Mouse (Mus musculus) CH12.LX (cell line): Measurements from ENCODE around the gene Gstm3.

ENCODE experiments used
- CHD1 ChIP-seq: IDR thresholded peaks from 2 replicates; pipeline ENCODE4 v1.6.1; 2012; ENCODE audit warnings: low read depth, low read length, improper control_type of control experiment, inconsistent platforms
- CTCF ChIP-seq, 2 experiments: IDR thresholded peaks in 1 of 2; conservative IDR thresholded peaks in 1 of 2; 2 replicates each; pipeline ENCODE4 v1.5.1; 2011 to 2012; ENCODE audit warnings: low read depth in 2 of 2, low read length in 2 of 2, improper control_type of control experiment in 1 of 2, inconsistent platforms in 1 of 2, mild to moderate bottlenecking in 1 of 2, moderate library complexity in 1 of 2
- E2F4 ChIP-seq: IDR thresholded peaks from 2 replicates; pipeline ENCODE4 v1.6.1; 2011; ENCODE audit warnings: low read depth, low read length, improper control_type of control experiment; ENCODE audit not compliant: insufficient replicate concordance
- EP300 ChIP-seq: IDR thresholded peaks from 2 replicates; pipeline ENCODE4 v1.6.1; 2011; ENCODE audit warnings: low read length, improper control_type of control experiment
- HCFC1 ChIP-seq: IDR thresholded peaks from 2 replicates; pipeline ENCODE4 v1.6.1; 2012; ENCODE audit warnings: low read depth, mild to moderate bottlenecking, inconsistent platforms, low read length, improper control_type of control experiment
- JUND ChIP-seq: conservative IDR thresholded peaks from 2 replicates; pipeline ENCODE4 v1.6.1; 2011; ENCODE audit warnings: low read depth, low read length, improper control_type of control experiment
- MAX ChIP-seq: IDR thresholded peaks from 2 replicates; pipeline ENCODE4 v1.6.1; 2011; ENCODE audit warnings: low read length, improper control_type of control experiment
- POLR2A ChIP-seq: IDR thresholded peaks from 2 replicates; pipeline ENCODE4 v1.6.1; 2011; ENCODE audit warnings: low read depth, mild to moderate bottlenecking, improper control_type of control experiment, low read length
- SMC3 ChIP-seq: IDR thresholded peaks from 2 replicates; pipeline ENCODE4 v1.6.1; 2011; ENCODE audit warnings: low read depth, low read length, improper control_type of control experiment
- UBTF ChIP-seq: IDR thresholded peaks from 2 replicates; pipeline ENCODE4 v1.6.1; 2012; ENCODE audit warnings: low read depth, mild to moderate bottlenecking, inconsistent platforms, low read length, improper control_type of control experiment, moderate library complexity
- ZKSCAN1 ChIP-seq: IDR thresholded peaks from 2 replicates; pipeline ENCODE4 v1.6.1; 2012; ENCODE audit warnings: low read depth, inconsistent platforms, low read length, improper control_type of control experiment, borderline replicate concordance

- TF ChIP-seq ZKSCAN1 (no peak), HCFC1 (no peak), POLR2A (no peak), EP300 (no peak), CHD1 (no peak), CTCF (conservative IDR thresholded peaks at IDR 0.05 in 1 of 2, IDR thresholded peaks at IDR 0.05 in 1 of 2; ENCODE audit: low read depth in 2 of 2, low read length in 2 of 2) (no peak), SMC3 (no peak), E2F4 (no peak), MAX (no peak), UBTF (no peak), JUND (no peak)
These were observed 13.6 kb upstream of the Gstm3 start for GRCm38 (mm10) chr3:107982726-107983125.
